Mouse (Mus musculus): ENCODE measurements at regions not wholly inside any gene's neighbourhood (a gene's known extent, or its start where the extent isn't known, plus 50 kb on each side); places are given as distances from the start of the nearest gene placed in this dataset.

DNA sequence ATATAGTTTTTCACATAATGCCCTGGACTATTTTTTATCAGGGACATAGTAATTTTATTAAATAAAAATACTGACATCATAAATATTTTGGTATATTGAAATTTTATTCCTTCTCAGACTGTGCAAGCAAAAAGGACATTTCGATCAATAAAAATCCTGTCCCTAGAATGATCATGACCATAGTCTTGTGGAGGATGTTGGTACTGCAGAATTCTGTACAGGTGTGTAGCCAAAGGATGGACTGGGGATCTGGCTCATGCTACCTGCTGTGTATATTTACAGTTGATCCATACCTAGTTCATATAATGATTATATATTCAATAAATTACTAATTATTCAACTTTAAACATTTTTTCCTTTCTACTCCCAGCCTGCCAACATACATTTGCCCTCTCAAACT, 654.6 kb upstream of the Tpm3-rs7 start:
- DNase-seq (ENCODE audit: low read depth, low spot score) = no peak
- Histone ChIP-seq H3K9ac (ENCODE audit: control insufficient read depth, low read depth, low read length, poor library complexity, severe bottlenecking) (no peak overlapping the region), H3K27ac (ENCODE audit: control insufficient read depth, low read depth, low read length) (no peak overlapping the region), H3K4me1 (ENCODE audit: control insufficient read depth in 1 of 2, insufficient read depth in 2 of 2, low read length in 2 of 2) (no peaks in the 10 kb centered on the region), H3K36me3 (ENCODE audit: control insufficient read depth in 1 of 2, insufficient read depth in 2 of 2, low read length in 2 of 2) (peaks cover 0 to 2% of the 10 kb centered on the region in 2 experiments; a peak in 1 of 4 replicates), H3K27me3 (ENCODE audit: control insufficient read depth in 1 of 2, insufficient read depth in 2 of 2, low read length in 2 of 2) (no peaks in the 10 kb centered on the region), H3K79me2 (ENCODE audit: control insufficient read depth, insufficient read depth, low read length, poor library complexity) (no peaks in the 10 kb centered on the region), H3K4me3 (ENCODE audit: control insufficient read depth in 1 of 2, insufficient read depth in 1 of 2, low read depth in 2 of 2, low read length in 2 of 2) (no peak overlapping the region), H3K9me3 (replicated peaks; ENCODE audit: insufficient read depth, low read length) (no peaks in the 10 kb centered on the region)
- TF ChIP-seq BHLHE40 (IDR thresholded peaks at IDR 0.05; ENCODE audit: borderline replicate concordance, low read depth, low read length) = no peak
- TF ChIP-seq SIN3A (IDR thresholded peaks at IDR 0.05; ENCODE audit: low read length) = no peak

DNA sequence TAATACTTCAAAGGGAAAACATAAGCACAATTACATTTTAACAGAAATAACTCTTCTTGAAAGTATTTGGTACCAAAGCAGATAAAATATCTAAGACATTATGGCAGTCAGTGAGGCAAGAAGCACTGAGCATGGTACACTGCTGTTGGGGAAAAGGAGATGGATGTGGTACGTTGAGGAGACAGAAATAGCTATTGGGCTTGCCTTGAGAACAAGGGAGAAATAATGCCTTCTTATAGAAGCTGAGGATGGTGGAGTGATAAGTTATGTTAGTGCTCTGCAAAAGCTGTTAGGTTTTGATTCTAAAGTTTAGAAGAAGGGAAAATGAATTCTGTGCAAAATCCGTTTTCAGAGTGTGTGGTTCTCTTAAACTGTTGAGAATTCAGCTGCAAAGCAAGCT, 633.7 kb upstream of the Tpm3-rs7 start:
- no peaks in the 10 kb centered on the region for H3K36me3 ChIP-seq (ENCODE audit: control insufficient read depth in 1 of 2, insufficient read depth in 2 of 2, low read length in 2 of 2)
- no peak overlapping the region for H3K4me3 ChIP-seq (ENCODE audit: control insufficient read depth in 1 of 2, insufficient read depth in 1 of 2, low read depth in 2 of 2, low read length in 2 of 2)
- no peaks in the 10 kb centered on the region for H3K27me3 ChIP-seq (ENCODE audit: control insufficient read depth in 1 of 2, insufficient read depth in 2 of 2, low read length in 2 of 2)
- no peak for DNase-seq (ENCODE audit: low read depth, low spot score)
- TF ChIP-seq E2F4 (IDR thresholded peaks at IDR 0.05; ENCODE audit: borderline replicate concordance, low read depth, low read length) (no peak), MYC (IDR thresholded peaks at IDR 0.05; ENCODE audit: low read depth, low read length) (no peak), MEF2A (IDR thresholded peaks at IDR 0.05; ENCODE audit: extremely low read depth, insufficient replicate concordance, low read depth, low read length, poor library complexity, severe bottlenecking) (no peak)
- no peaks in the 10 kb centered on the region for H3K4me1 ChIP-seq (ENCODE audit: control insufficient read depth in 1 of 2, insufficient read depth in 2 of 2, low read length in 2 of 2)
- no peaks in the 10 kb centered on the region for H3K9me3 ChIP-seq (replicated peaks; ENCODE audit: insufficient read depth, low read length)
- no peak overlapping the region for H3K9ac ChIP-seq (ENCODE audit: control insufficient read depth, low read depth, low read length, poor library complexity, severe bottlenecking)
- H3K27ac ChIP-seq (ENCODE audit: control insufficient read depth, low read depth, low read length) = no peak overlapping the region
- H3K79me2 ChIP-seq (ENCODE audit: control insufficient read depth, insufficient read depth, low read length, poor library complexity) = no peaks in the 10 kb centered on the region

DNA sequence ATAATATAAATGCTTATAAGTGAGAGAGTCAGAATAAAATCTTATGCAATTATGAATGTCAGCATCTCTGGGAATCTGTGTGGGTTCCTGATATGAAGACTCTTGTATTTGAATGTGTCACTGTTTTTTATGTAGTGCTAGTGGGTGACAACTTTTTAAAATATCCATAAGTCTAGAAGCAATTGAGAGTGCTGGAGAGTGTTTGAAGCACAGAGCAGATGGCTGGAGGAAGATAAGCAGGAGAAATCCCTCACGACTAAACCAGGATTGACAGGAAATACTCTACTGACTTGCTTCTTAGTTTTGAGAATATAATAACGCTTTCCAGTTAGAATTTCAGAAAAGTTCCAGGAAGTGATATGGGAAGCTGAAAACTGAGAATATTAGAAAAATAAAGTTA, 628.4 kb upstream of the Tpm3-rs7 start:
- no peaks in the 10 kb centered on the region for H3K36me3 ChIP-seq (ENCODE audit: control insufficient read depth in 1 of 2, insufficient read depth in 2 of 2, low read length in 2 of 2)
- H3K9me3 ChIP-seq (replicated peaks; ENCODE audit: insufficient read depth, low read length) = no peaks in the 10 kb centered on the region
- H3K79me2 ChIP-seq (ENCODE audit: control insufficient read depth, insufficient read depth, low read length, poor library complexity) = no peaks in the 10 kb centered on the region
- no peak overlapping the region for H3K4me3 ChIP-seq (ENCODE audit: control insufficient read depth in 1 of 2, insufficient read depth in 1 of 2, low read depth in 2 of 2, low read length in 2 of 2)
- no peak for TF ChIP-seq MAFK (IDR thresholded peaks at IDR 0.05; ENCODE audit: borderline replicate concordance, low read depth, low read length)
- no peak for TF ChIP-seq UBTF (IDR thresholded peaks at IDR 0.05; ENCODE audit: borderline replicate concordance, insufficient read depth, low read depth, low read length)
- TF ChIP-seq ELF1 (IDR thresholded peaks at IDR 0.05; ENCODE audit: low read depth, low read length) = no peak
- no peak for TF ChIP-seq ZNF384 (IDR thresholded peaks at IDR 0.05; ENCODE audit: low read depth, low read length)
- TF ChIP-seq RCOR1 (IDR thresholded peaks at IDR 0.05; ENCODE audit: low read depth, low read length) = no peak
- DNase-seq (ENCODE audit: low read depth, low spot score) = no peak
- no peak overlapping the region for H3K9ac ChIP-seq (ENCODE audit: control insufficient read depth, low read depth, low read length, poor library complexity, severe bottlenecking)
- H3K4me1 ChIP-seq (ENCODE audit: control insufficient read depth in 1 of 2, insufficient read depth in 2 of 2, low read length in 2 of 2) = no peaks in the 10 kb centered on the region
- no peak overlapping the region for H3K27ac ChIP-seq (ENCODE audit: control insufficient read depth, low read depth, low read length)
- H3K27me3 ChIP-seq (ENCODE audit: control insufficient read depth in 1 of 2, insufficient read depth in 2 of 2, low read length in 2 of 2) = no peaks in the 10 kb centered on the region

Measured in MEL (cell line).